Mouse (Mus musculus): ENCODE measurements at regions not wholly inside any gene's neighbourhood (a gene's known extent, or its start where the extent isn't known, plus 50 kb on each side); places are given as distances from the start of the nearest gene placed in this dataset.

DNA sequence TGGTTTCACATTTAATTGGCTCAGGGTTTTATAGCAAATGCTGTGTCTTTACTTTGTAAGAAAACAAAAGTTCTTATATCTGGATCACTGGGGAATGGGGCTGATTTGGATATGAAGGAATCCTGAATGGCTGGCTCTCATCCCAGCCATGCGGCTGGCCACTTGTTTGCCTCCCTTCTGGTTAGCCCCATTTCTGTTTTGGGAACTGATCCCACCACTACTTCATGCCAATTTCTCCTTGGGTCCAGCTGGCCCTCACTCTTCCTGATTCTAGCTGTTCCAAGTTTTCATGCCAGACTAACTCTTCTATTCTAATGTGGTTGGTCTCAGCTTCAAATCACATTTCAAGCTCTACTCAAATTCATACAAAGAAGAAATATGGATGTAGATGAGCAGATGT lies 5319.6 kb downstream of the 9330182O14Rik start:
- ATAC-seq (ENCODE audit: insufficient read depth) (no peak), DNase-seq (peak; percentile 1)
- H3K4me2 ChIP-seq = no peak overlapping the region
- no peak for TF ChIP-seq CTCF (IDR thresholded peaks at IDR 0.05; ENCODE audit: low read depth)
- H3K4me3 ChIP-seq (ENCODE audit: low read depth, low read length) = no peak overlapping the region
- no peaks in the 10 kb centered on the region for H3K27me3 ChIP-seq (ENCODE audit: insufficient read depth, low read length)
- H3K36me3 ChIP-seq (ENCODE audit: insufficient read depth) = no peaks in the 10 kb centered on the region
- H3K27ac ChIP-seq (ENCODE audit: low read depth) = no peak overlapping the region
- H3K4me1 ChIP-seq (ENCODE audit: insufficient read depth) = no peaks in the 10 kb centered on the region
- H3K9ac ChIP-seq = no peak overlapping the region
- H3K9me3 ChIP-seq (ENCODE audit: low read depth, low read length) = no peaks in the 10 kb centered on the region
- WGBS = 73% methylated on average over 1 of the region's 1 CpGs

DNA sequence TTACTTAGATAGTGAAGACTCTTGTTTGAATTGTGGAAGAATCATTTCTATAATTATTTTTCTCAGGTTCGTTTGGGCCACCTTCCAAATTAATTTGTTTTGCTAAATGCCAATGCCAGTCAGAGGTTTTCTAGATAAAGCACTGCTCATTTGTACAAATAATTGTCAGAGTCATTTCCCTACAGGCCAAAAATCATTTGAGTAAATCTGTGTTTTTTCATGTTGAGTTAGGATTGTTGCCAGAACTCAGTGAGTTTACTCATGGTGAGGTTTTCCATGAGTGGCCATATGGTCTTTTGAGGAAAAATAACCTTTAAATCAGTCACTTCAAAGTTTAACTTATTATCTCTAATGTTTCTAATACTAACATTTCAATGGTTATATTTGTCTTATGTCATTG lies 5336.3 kb downstream of the 9330182O14Rik start:
- ATAC-seq (ENCODE audit: insufficient read depth) (no peak), DNase-seq (no peak)
- Histone ChIP-seq H3K27me3 (ENCODE audit: insufficient read depth, low read length) (no peaks in the 10 kb centered on the region), H3K9ac (no peak overlapping the region), H3K4me3 (ENCODE audit: low read depth, low read length) (no peak overlapping the region), H3K27ac (ENCODE audit: low read depth) (no peak overlapping the region), H3K9me3 (ENCODE audit: low read depth, low read length) (no peaks in the 10 kb centered on the region), H3K36me3 (ENCODE audit: insufficient read depth) (no peaks in the 10 kb centered on the region), H3K4me2 (no peak overlapping the region), H3K4me1 (ENCODE audit: insufficient read depth) (no peaks in the 10 kb centered on the region)
- TF ChIP-seq CTCF (IDR thresholded peaks at IDR 0.05; ENCODE audit: low read depth) = no peak
- WGBS = 46% methylated on average over 1 of the region's 1 CpGs

DNA sequence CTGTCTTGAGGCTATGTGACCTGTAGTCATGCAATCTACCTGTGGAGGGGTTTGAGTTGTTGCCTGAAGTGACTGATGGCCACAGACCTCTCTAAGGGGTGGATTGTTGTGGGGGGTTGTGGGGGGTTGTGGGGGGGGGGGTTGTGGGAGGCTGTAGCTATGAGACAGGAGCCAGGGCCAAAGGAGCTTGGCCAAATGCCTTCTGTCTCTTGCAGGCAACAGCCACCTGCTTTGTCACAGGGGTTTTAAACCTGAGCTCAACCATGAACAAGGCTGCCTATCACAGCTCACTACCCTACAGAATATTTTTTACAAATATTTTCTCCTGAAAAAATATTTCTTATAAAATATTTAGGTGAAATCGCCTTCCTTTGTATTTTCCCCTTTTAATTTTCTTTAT lies 5339.0 kb downstream of the 9330182O14Rik start:
- 88% methylated on average over 1 of the region's 1 CpGs for WGBS

DNA sequence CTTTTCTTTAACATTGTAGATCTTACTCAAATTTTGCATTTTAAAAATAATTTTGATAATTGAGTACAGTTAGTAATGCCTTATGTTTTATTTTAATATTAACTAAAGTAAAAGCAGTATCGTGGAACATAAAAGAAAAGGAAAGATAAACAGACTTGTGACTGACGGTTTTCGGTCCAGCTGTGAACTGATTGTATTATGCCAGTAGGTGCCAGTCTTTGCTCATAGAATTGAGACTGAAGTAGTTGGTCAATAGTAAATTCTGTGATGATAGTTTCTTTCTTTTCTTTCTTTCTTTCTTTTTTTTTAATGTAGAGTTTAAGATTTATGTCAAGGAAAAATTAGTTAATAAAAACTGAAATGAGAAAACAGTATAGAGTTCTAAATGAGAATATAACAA lies 5376.1 kb downstream of the 9330182O14Rik start:
- WGBS = 48% methylated on average over 3 of the region's 3 CpGs
- no peaks in the 10 kb centered on the region for H3K9me3 ChIP-seq (ENCODE audit: low read depth, low read length)
- no peak overlapping the region for H3K4me3 ChIP-seq (ENCODE audit: low read depth, low read length)
- DNase-seq = peak; percentile 0
- H3K27ac ChIP-seq (ENCODE audit: low read depth) = no peak overlapping the region
- ATAC-seq (ENCODE audit: insufficient read depth) = no peak
- no peaks in the 10 kb centered on the region for H3K36me3 ChIP-seq (ENCODE audit: insufficient read depth)
- no peaks in the 10 kb centered on the region for H3K27me3 ChIP-seq (ENCODE audit: insufficient read depth, low read length)
- TF ChIP-seq CTCF (IDR thresholded peaks at IDR 0.05; ENCODE audit: low read depth) = no peak
- no peaks in the 10 kb centered on the region for H3K4me1 ChIP-seq (ENCODE audit: insufficient read depth)
- no peak overlapping the region for H3K4me2 ChIP-seq
- no peak overlapping the region for H3K9ac ChIP-seq

More for the DNA sequence above, 5339.0 kb downstream of the 9330182O14Rik start:
- no peaks in the 10 kb centered on the region for H3K4me1 ChIP-seq (ENCODE audit: insufficient read depth)
- no peak overlapping the region for H3K9ac ChIP-seq
- no peaks in the 10 kb centered on the region for H3K27me3 ChIP-seq (ENCODE audit: insufficient read depth, low read length)
- H3K4me2 ChIP-seq = no peak overlapping the region
- no peaks in the 10 kb centered on the region for H3K9me3 ChIP-seq (ENCODE audit: low read depth, low read length)
- TF ChIP-seq CTCF (IDR thresholded peaks at IDR 0.05; ENCODE audit: low read depth) = no peak
- H3K27ac ChIP-seq (ENCODE audit: low read depth) = no peak overlapping the region
- ATAC-seq (ENCODE audit: insufficient read depth) = no peak
- no peak for DNase-seq
- no peak overlapping the region for H3K4me3 ChIP-seq (ENCODE audit: low read depth, low read length)
- H3K36me3 ChIP-seq (ENCODE audit: insufficient read depth) = no peaks in the 10 kb centered on the region
